Mouse (Mus musculus) embryonic facial prominence, embryonic 12.5 days (tissue): ENCODE results near the gene Capn1. TPM values are rescaled to one million over a fixed set of nuclear protein-coding genes. Genes with fewer than 3 reads are reported as not detected.

ENCODE experiments used
- ATAC-seq: fragments of 200-750 bp; cut with Nextera tagmentation; 2 replicates; pipeline ENCODE4 v1.8.0; 2017; ENCODE audit not compliant: insufficient number of reproducible peaks, insufficient read depth, low FRiP score, low TSS enrichment
- H3K27ac ChIP-seq: fragments of 300-500 bp; sonication (generic); 2 replicates; pipeline ENCODE4 v1.5.1; 2016; ENCODE audit warnings: mild to moderate bottlenecking
- H3K27me3 ChIP-seq: fragments of 300-500 bp; sonication (generic); 2 replicates; pipeline ENCODE4 v1.6.1; 2016; ENCODE audit warnings: mild to moderate bottlenecking, moderate library complexity
- H3K36me3 ChIP-seq: fragments of 300-500 bp; sonication (generic); 2 replicates; pipeline ENCODE4 v1.6.1; 2016; ENCODE audit warnings: mild to moderate bottlenecking
- H3K4me1 ChIP-seq: fragments of 300-500 bp; sonication (generic); 2 replicates; pipeline ENCODE4 v1.6.1; 2016
- H3K4me2 ChIP-seq: fragments of 300-500 bp; sonication (generic); replicated peaks from 2 replicates; pipeline ENCODE4 v1.6.1; 2016; ENCODE audit warnings: mild to moderate bottlenecking, moderate library complexity
- H3K4me3 ChIP-seq: fragments of 300-500 bp; sonication (generic); 2 replicates; pipeline ENCODE4 v1.5.1; 2016; ENCODE audit warnings: mild to moderate bottlenecking
- H3K9ac ChIP-seq: fragments of 300-500 bp; sonication (generic); 2 replicates; pipeline ENCODE4 v1.6.1; 2016; ENCODE audit warnings: mild to moderate bottlenecking, moderate library complexity
- H3K9me3 ChIP-seq: fragments of 300-500 bp; sonication (generic); 2 replicates; pipeline ENCODE4 v1.6.1; 2016; ENCODE audit warnings: mild to moderate bottlenecking, moderate library complexity
- WGBS: fragments of 180-500 bp; shearing (Covaris S2); methylation state at CpG from one replicate; pipeline ENCODE4 v1.1.7; 2016; 5-methylcytosine and 5-hydroxymethylcytosine counted together
- microRNA-seq: library from miRNA; unstranded; fragments of <30 nt; microRNA quantifications from one replicate; pipeline ENCODE4, GENCODE M21; 2017
- polyA plus RNA-seq: library from polyadenylated mRNA; unstranded; fragments of >200 nt; fragmentation: Nextera tagmentation; extraction: Ambion mirVana; gene quantifications from 2 replicates; pipeline ENCODE4 v1.2.1, GENCODE M21; 2016

The Capn1 gene
- polyA plus RNA-seq, 1 experiment from 2014 or later = 7.7 TPM

DNA sequence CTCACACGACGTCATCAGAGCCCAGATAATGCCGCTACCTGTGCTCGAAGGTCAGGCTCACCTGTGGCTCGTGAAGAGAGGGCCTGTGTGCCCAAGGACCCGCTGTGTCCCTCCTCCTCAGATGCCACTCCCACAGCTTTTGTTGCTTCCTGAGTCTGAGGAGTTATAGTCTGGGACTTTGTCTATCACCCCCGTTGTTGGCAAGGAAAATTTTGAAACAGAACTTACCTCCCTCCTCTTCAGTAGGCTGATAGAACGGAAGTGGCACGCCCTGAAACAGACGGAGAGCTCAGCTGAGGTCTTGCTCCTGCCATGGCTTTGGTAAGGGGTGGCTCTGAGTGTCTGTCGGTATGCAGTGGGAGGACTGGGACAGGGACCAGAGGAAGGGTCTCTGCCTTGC lies 65.5 kb downstream of the Capn1 start:
- no peak overlapping the region for H3K4me3 ChIP-seq

DNA sequence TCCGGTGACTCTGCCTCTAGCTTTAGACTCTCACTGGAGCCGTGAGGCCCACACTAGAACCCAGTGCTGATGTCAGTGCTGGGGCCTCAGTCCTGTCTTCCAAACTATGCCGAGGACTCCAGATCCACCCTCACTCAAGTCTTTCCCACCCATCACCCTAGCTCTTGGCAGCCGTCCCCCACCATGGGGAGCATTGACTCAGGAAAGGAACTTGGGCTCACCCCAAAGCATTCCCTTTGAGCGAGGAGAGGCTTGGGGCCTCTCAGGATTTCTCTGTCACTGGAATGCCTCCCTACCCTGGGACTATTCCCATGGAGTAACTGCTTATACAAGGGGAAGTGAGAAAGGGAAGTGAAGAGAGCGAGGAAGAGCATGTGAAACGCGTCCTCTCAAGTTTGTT lies 69.8 kb downstream of the Capn1 start:
- Histone ChIP-seq H3K27ac (no peak overlapping the region), H3K4me1 (no peaks in the 10 kb centered on the region), H3K4me2 (no peak overlapping the region), H3K4me3 (no peak overlapping the region), H3K9ac (no peak overlapping the region), H3K27me3 (no peaks in the 10 kb centered on the region), H3K9me3 (no peaks in the 10 kb centered on the region), H3K36me3 (peaks cover 81% of the 10 kb centered on the region)
- no peak for ATAC-seq
- 83% methylated on average over 8 of the region's 8 CpGs for WGBS

More for the DNA sequence above, 65.5 kb downstream of the Capn1 start:
- Histone ChIP-seq H3K9me3 (no peaks in the 10 kb centered on the region), H3K4me2 (no peak overlapping the region), H3K27me3 (no peaks in the 10 kb centered on the region), H3K9ac (no peak overlapping the region), H3K36me3 (peaks cover 75% of the 10 kb centered on the region), H3K27ac (no peak overlapping the region), H3K4me1 (peaks cover 15% of the 10 kb centered on the region; the same call in 1 of the 2 replicates)
- no peak for ATAC-seq
- 94% methylated on average over 11 of the region's 11 CpGs for WGBS

DNA sequence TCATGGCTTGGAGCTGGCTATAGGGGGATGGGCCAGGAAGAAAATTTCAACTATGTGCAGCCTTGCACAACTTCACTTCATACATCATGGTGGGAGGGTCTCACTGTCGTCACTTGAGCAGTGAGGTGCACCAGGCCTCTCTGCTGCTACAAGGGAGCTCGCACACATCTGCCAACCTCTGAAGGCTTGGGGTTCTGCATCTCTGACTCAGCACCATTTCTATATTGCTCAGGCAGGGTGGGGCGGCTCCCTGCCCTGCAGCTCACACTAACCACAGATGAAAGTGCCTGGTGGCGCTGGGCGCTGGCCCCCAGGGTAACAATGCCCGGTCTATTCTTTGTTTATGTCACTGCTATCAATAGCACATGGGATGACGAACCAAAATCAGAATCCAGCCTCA lies 70.7 kb downstream of the Capn1 start:
- no peak for ATAC-seq
- no peak overlapping the region for H3K4me2 ChIP-seq
- no peaks in the 10 kb centered on the region for H3K4me1 ChIP-seq
- no peak overlapping the region for H3K9ac ChIP-seq
- H3K27ac ChIP-seq = no peak overlapping the region
- 78% methylated on average over 7 of the region's 7 CpGs for WGBS
- H3K4me3 ChIP-seq = no peak overlapping the region
- H3K36me3 ChIP-seq = peaks cover 78% of the 10 kb centered on the region
- H3K9me3 ChIP-seq = no peaks in the 10 kb centered on the region
- H3K27me3 ChIP-seq = no peaks in the 10 kb centered on the region

- no peak overlapping the region for H3K4me2 ChIP-seq
- H3K9ac ChIP-seq = no peak overlapping the region
- no peaks in the 10 kb centered on the region for H3K27me3 ChIP-seq
- H3K27ac ChIP-seq = no peak overlapping the region
- WGBS = 89% methylated on average over 8 of the region's 8 CpGs
- no peaks in the 10 kb centered on the region for H3K9me3 ChIP-seq
- peaks cover 73% of the 10 kb centered on the region for H3K36me3 ChIP-seq
- no peak for ATAC-seq
- H3K4me1 ChIP-seq = no peaks in the 10 kb centered on the region
- H3K4me3 ChIP-seq = no peak overlapping the region
Observed at GRCm38 (mm10) chr19:5944145-5944544, 71.6 kb downstream of the Capn1 start.

DNA sequence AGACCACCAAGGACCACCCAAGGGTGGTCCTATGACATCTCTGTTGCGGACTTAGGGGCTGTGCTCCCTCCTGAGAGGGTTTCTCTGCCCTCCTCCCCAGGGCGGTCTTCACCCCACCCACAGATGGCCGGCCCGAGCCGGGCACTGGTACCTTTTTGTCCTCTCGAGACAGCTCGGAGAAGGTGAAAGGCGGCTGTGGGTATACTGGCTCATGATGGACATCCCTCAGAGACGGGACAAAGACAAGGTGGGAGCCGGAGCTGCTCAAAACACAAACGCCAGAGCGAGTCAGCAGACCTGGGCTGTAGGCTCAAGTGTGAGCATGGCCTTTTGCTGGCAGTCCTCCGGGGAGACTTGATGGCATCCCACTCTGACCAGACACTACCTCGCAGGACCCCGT lies 72.3 kb downstream of the Capn1 start:
- no peaks in the 10 kb centered on the region for H3K9me3 ChIP-seq
- no peak overlapping the region for H3K4me3 ChIP-seq
- no peak overlapping the region for H3K9ac ChIP-seq
- no peak for ATAC-seq
- no peak overlapping the region for H3K4me2 ChIP-seq
- H3K4me1 ChIP-seq = no peaks in the 10 kb centered on the region
- peaks cover 68% of the 10 kb centered on the region for H3K36me3 ChIP-seq
- H3K27ac ChIP-seq = no peak overlapping the region
- no peaks in the 10 kb centered on the region for H3K27me3 ChIP-seq
- 92% methylated on average over 15 of the region's 15 CpGs for WGBS

GRCm38 (mm10) chr19:5942581-5942980 lies 73.1 kb downstream of the Capn1 start:
- no peak overlapping the region for H3K4me2 ChIP-seq
- no peaks in the 10 kb centered on the region for H3K9me3 ChIP-seq
- WGBS = 90% methylated on average over 7 of the region's 7 CpGs
- peaks cover 64% of the 10 kb centered on the region for H3K36me3 ChIP-seq
- no peak overlapping the region for H3K9ac ChIP-seq
- no peaks in the 10 kb centered on the region for H3K27me3 ChIP-seq
- H3K27ac ChIP-seq = no peak overlapping the region
- no peak overlapping the region for H3K4me3 ChIP-seq
- H3K4me1 ChIP-seq = no peaks in the 10 kb centered on the region
- no peak for ATAC-seq

- no peaks in the 10 kb centered on the region for H3K27me3 ChIP-seq
- 91% methylated on average over 10 of the region's 10 CpGs for WGBS
- no peak overlapping the region for H3K9ac ChIP-seq
- H3K9me3 ChIP-seq = no peaks in the 10 kb centered on the region
- H3K4me2 ChIP-seq = no peak overlapping the region
- no peak for ATAC-seq
- H3K27ac ChIP-seq = peak overlapping the region; percentile 51; the same call in 1 of the 2 replicates
- no peak overlapping the region for H3K4me3 ChIP-seq
- H3K36me3 ChIP-seq = peaks cover 47% of the 10 kb centered on the region
- no peaks in the 10 kb centered on the region for H3K4me1 ChIP-seq
Observed at GRCm38 (mm10) chr19:5940656-5941055, 75.0 kb downstream of the Capn1 start.

- Histone ChIP-seq H3K9me3 (no peaks in the 10 kb centered on the region), H3K9ac (no peak overlapping the region), H3K36me3 (peaks cover 42% of the 10 kb centered on the region), H3K27me3 (no peaks in the 10 kb centered on the region), H3K4me1 (0 out of 2 replicates have a peak, but pooled peaks cover 3% of the 10 kb centered on the region), H3K27ac (peak overlapping the region; percentile 51; the same call in 1 of the 2 replicates), H3K4me3 (no peak overlapping the region), H3K4me2 (no peak overlapping the region)
- 60% methylated on average over 4 of the region's 4 CpGs for WGBS
- ATAC-seq = no peak
Observed at GRCm38 (mm10) chr19:5940173-5940572, 75.5 kb downstream of the Capn1 start.

GRCm38 (mm10) chr19:5939715-5940114 lies 76.0 kb downstream of the Capn1 start:
- Histone ChIP-seq H3K27ac (peak overlapping the region; percentile 50), H3K9me3 (no peaks in the 10 kb centered on the region), H3K27me3 (no peaks in the 10 kb centered on the region), H3K4me3 (no peak overlapping the region), H3K36me3 (peaks cover 39% of the 10 kb centered on the region), H3K9ac (no peak overlapping the region), H3K4me2 (no peak overlapping the region), H3K4me1 (0 out of 2 replicates have a peak, but pooled peaks cover 4% of the 10 kb centered on the region)
- WGBS = 83% methylated on average over 5 of the region's 5 CpGs
- ATAC-seq = no peak

Small RNAs within 50 kb of the gene (microRNA-seq; reads per million reads assigned to microRNA genes)
- gene Mir6988 = 1.8 reads per million, percentile 3 among the genes with 10 or more reads in this experiment

Other genes starting within 250 kb of the Capn1 start
- gene Scyl1, start 244.5 kb downstream of the Capn1 start, polyA plus RNA-seq = 78.8 and 80.0 TPM in 2 replicates
- gene Frmd8, start 140.6 kb downstream of the Capn1 start, polyA plus RNA-seq = 35.3 and 41.4 TPM in 2 replicates
- 2.0 and 3.1 TPM in 2 replicates for gene Slc25a45, start 138.1 kb downstream of the Capn1 start, polyA plus RNA-seq
- 5.3 and 6.3 TPM in 2 replicates for gene Tigd3, start 121.7 kb downstream of the Capn1 start, polyA plus RNA-seq
- 192 and 207 TPM in 2 replicates for gene Dpf2, start 102.9 kb downstream of the Capn1 start, polyA plus RNA-seq
- 3.6 and 4.2 TPM in 2 replicates for gene Cdc42ep2, start 91.1 kb downstream of the Capn1 start, polyA plus RNA-seq
- gene Pola2, start 51.7 kb downstream of the Capn1 start, polyA plus RNA-seq = 80.5 and 82.9 TPM in 2 replicates
- gene Slc22a20, start 29.8 kb downstream of the Capn1 start, polyA plus RNA-seq = not detected in 2 replicates
- 26.4 and 29.8 TPM in 2 replicates for gene Syvn1, start 30.7 kb upstream of the Capn1 start, polyA plus RNA-seq
- 79.3 and 79.4 TPM in 2 replicates for gene Mrpl49, start 41.9 kb upstream of the Capn1 start, polyA plus RNA-seq
- gene Fau, start 41.9 kb upstream of the Capn1 start, polyA plus RNA-seq = 703 and 704 TPM in 2 replicates
- gene Znhit2, start 45.3 kb upstream of the Capn1 start, polyA plus RNA-seq = 38.1 and 39.3 TPM in 2 replicates
- gene Tm7sf2, start 52.5 kb upstream of the Capn1 start, polyA plus RNA-seq = 31.9 and 33.2 TPM in 2 replicates
- gene Vps51, start 61.3 kb upstream of the Capn1 start, polyA plus RNA-seq = 76.0 and 78.4 TPM in 2 replicates
- gene Tmem262, start 64.1 kb upstream of the Capn1 start, polyA plus RNA-seq = not detected in 2 replicates
- gene Gm28374, start 66.4 kb upstream of the Capn1 start, polyA plus RNA-seq = 1.2 and 2.0 TPM in 2 replicates
- gene Zfpl1, start 69.1 kb upstream of the Capn1 start, polyA plus RNA-seq = 75.5 and 80.8 TPM in 2 replicates
- gene Cdca5, start 69.1 kb upstream of the Capn1 start, polyA plus RNA-seq = 40.6 TPM in 2 replicates
- gene AC131692.1, start 78.5 kb upstream of the Capn1 start, polyA plus RNA-seq = 0.43 and 0.50 TPM in 2 replicates
- gene Naaladl1, start 89.9 kb upstream of the Capn1 start, polyA plus RNA-seq = 0.55 and 0.64 TPM in 2 replicates
- gene Sac3d1, start 102.8 kb upstream of the Capn1 start, polyA plus RNA-seq = 55.6 and 58.8 TPM in 2 replicates
- 33.6 and 35.8 TPM in 2 replicates for gene Snx15, start 112.4 kb upstream of the Capn1 start, polyA plus RNA-seq
- not detected in 2 replicates for gene Batf2, start 125.1 kb upstream of the Capn1 start, polyA plus RNA-seq
- gene Arl2, start 125.7 kb upstream of the Capn1 start, polyA plus RNA-seq = 100 and 102 TPM in 2 replicates
- gene Majin, start 168.5 kb upstream of the Capn1 start, polyA plus RNA-seq = not detected in 2 replicates
- 2.3 and 3.1 TPM in 2 replicates for gene Gpha2, start 210.5 kb upstream of the Capn1 start, polyA plus RNA-seq
- 34.5 and 40.1 TPM in 2 replicates for gene Ppp2r5b, start 220.0 kb upstream of the Capn1 start, polyA plus RNA-seq
- gene Atg2a, start 225.8 kb upstream of the Capn1 start, polyA plus RNA-seq = 11.7 and 12.0 TPM in 2 replicates